Mouse (Mus musculus): ENCODE data around the gene Pqlc2. TPM values are rescaled to one million over a fixed set of nuclear protein-coding genes. Genes with fewer than 3 reads are reported as not detected.

Pqlc2 gene
- polyA plus RNA-seq, 1 experiment, result 10.1 TPM

DNA sequence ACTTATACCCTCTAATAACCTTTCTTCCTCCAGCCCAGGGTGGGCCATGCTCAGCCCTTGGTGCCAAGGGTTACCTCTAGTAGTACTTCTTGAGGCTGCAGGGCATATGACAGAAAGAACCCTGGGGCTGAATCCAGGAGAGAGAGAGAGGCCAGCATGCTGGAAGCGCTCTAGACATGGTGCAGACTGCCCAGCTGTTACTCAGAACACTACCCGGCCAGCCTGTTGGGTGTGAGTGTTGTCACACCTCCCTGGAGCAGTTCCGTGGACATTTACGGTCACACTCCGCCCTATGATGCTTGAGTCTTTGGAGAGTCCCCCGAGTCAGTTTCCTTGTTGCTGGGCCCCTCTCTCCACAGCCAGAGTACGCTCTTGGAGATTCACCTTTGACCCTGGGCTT, 62.5 kb downstream of the Pqlc2 start:
- Histone ChIP-seq H3K9ac (ENCODE audit: low read depth, poor library complexity, severe bottlenecking) (no peak overlapping the region), H3K27ac (ENCODE audit: insufficient read depth, low read length) (no peak overlapping the region)

DNA sequence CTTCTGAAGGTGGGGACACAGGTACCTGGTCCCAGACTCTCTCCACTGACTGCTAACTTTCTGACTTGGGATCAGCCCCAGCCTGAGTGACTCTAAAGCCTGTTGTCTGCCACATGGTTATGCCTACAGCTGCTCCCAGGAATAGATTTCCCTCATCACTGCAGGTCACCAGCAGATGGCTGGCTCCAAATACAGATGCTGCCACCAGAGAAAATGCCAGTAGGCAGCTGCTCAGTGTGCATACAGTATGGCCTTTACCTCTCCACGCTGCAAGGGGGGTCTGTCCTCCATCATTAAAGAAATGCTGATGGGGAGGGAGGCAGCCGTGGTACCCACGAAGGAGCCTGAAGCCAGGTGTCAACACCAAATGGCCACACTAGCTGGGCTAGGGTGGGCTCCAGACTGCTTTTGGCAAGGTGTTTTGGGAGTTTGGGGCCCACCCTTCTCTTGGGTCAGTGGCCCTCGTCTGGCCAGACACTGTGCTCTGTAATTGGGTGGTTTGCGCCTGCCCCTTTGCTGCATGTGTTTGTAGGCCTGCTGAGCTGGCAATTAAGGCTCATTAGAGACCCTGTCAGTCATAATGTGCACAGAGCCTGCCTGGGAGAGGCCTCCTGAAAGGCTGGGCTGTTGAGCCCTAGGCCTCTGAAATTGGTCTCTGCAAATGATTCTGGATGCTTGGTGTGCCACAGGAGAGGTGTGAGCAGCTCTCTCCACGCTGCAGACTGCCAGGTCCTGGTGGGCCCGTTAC, 64.2 kb downstream of the Pqlc2 start:
- Histone ChIP-seq H3K4me1 (ENCODE audit: control insufficient read depth, insufficient read depth, low read length) (peaks cover 16% of the 10 kb centered on the region), H3K36me3 (ENCODE audit: control insufficient read depth, insufficient read depth, low read length, poor library complexity, severe bottlenecking) (peaks cover 10% of the 10 kb centered on the region), H3K27ac (ENCODE audit: insufficient read depth, low read length) (no peak overlapping the region), H3K27me3 (ENCODE audit: control insufficient read depth, insufficient read depth, low read length, poor library complexity, severe bottlenecking) (no peaks in the 10 kb centered on the region), H3K4me3 (ENCODE audit: low read depth, low read length) (no peak overlapping the region), H3K9me3 (replicated peaks; ENCODE audit: control insufficient read depth, insufficient read depth, low read length, poor library complexity, severe bottlenecking) (no peaks in the 10 kb centered on the region), H3K9ac (ENCODE audit: low read depth, poor library complexity, severe bottlenecking) (no peak overlapping the region)
- TF ChIP-seq CTCF (IDR thresholded peaks at IDR 0.05; ENCODE audit: low read depth, low read length) (no peak), EP300 (IDR thresholded peaks at IDR 0.05; ENCODE audit: insufficient read depth, low read depth, low read length) (no peak), POLR2A (IDR thresholded peaks at IDR 0.05; ENCODE audit: insufficient read depth, low read length) (no peak)

More for the DNA sequence above, 62.5 kb downstream of the Pqlc2 start:
- Histone ChIP-seq H3K4me1 (ENCODE audit: control insufficient read depth, insufficient read depth, low read length) (peaks cover 16% of the 10 kb centered on the region), H3K27me3 (ENCODE audit: control insufficient read depth, insufficient read depth, low read length, poor library complexity, severe bottlenecking) (no peaks in the 10 kb centered on the region), H3K9me3 (replicated peaks; ENCODE audit: control insufficient read depth, insufficient read depth, low read length, poor library complexity, severe bottlenecking) (no peaks in the 10 kb centered on the region), H3K36me3 (ENCODE audit: control insufficient read depth, insufficient read depth, low read length, poor library complexity, severe bottlenecking) (peaks cover 5% of the 10 kb centered on the region), H3K4me3 (ENCODE audit: low read depth, low read length) (no peak overlapping the region)
- TF ChIP-seq CTCF (IDR thresholded peaks at IDR 0.05; ENCODE audit: low read depth, low read length) (no peak), EP300 (IDR thresholded peaks at IDR 0.05; ENCODE audit: insufficient read depth, low read depth, low read length) (no peak), POLR2A (IDR thresholded peaks at IDR 0.05; ENCODE audit: insufficient read depth, low read length) (no peak)

GRCm38 (mm10) chr4:139245534-139245933, 65.0 kb downstream of the Pqlc2 start:
- Histone ChIP-seq H3K4me3 (ENCODE audit: low read depth, low read length) (no peak overlapping the region), H3K4me1 (ENCODE audit: control insufficient read depth, insufficient read depth, low read length) (peaks cover 11% of the 10 kb centered on the region), H3K9ac (ENCODE audit: low read depth, poor library complexity, severe bottlenecking) (no peak overlapping the region)

DNA sequence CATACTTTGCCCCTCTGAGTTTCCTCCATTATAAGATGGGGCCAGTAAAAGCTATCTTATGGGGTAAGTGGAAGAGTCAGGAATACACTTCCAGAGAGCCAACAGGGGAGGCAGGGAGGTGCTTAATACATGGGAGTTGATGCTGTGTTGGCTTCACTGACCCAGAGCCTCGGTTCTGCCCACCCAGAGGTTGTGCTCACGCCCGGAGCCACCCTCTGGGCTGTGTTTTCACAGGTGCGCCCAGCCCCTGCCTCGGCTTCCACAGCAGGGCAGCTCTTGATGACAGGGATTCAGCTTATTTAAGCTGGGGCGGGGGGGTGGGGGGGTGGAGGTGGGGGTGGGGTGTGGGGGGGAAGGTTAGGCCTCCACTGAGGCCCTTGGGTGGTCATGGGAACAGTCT, 65.7 kb downstream of the Pqlc2 start:
- no peaks in the 10 kb centered on the region for H3K27me3 ChIP-seq (ENCODE audit: control insufficient read depth, insufficient read depth, low read length, poor library complexity, severe bottlenecking)
- no peaks in the 10 kb centered on the region for H3K9me3 ChIP-seq (replicated peaks; ENCODE audit: control insufficient read depth, insufficient read depth, low read length, poor library complexity, severe bottlenecking)
- TF ChIP-seq EP300 (IDR thresholded peaks at IDR 0.05; ENCODE audit: insufficient read depth, low read depth, low read length) (no peak), POLR2A (IDR thresholded peaks at IDR 0.05; ENCODE audit: insufficient read depth, low read length) (no peak), CTCF (IDR thresholded peaks at IDR 0.05; ENCODE audit: low read depth, low read length) (no peak)
- H3K9ac ChIP-seq (ENCODE audit: low read depth, poor library complexity, severe bottlenecking), result no peak overlapping the region
- no peak overlapping the region for H3K4me3 ChIP-seq (ENCODE audit: low read depth, low read length)
- H3K27ac ChIP-seq (ENCODE audit: insufficient read depth, low read length), result no peak overlapping the region
- H3K36me3 ChIP-seq (ENCODE audit: control insufficient read depth, insufficient read depth, low read length, poor library complexity, severe bottlenecking), result peaks cover 16% of the 10 kb centered on the region
- H3K4me1 ChIP-seq (ENCODE audit: control insufficient read depth, insufficient read depth, low read length), result peaks cover 11% of the 10 kb centered on the region

More at GRCm38 (mm10) chr4:139245534-139245933, 65.0 kb downstream of the Pqlc2 start:
- Histone ChIP-seq H3K36me3 (ENCODE audit: control insufficient read depth, insufficient read depth, low read length, poor library complexity, severe bottlenecking) (peaks cover 12% of the 10 kb centered on the region), H3K27me3 (ENCODE audit: control insufficient read depth, insufficient read depth, low read length, poor library complexity, severe bottlenecking) (no peaks in the 10 kb centered on the region), H3K9me3 (replicated peaks; ENCODE audit: control insufficient read depth, insufficient read depth, low read length, poor library complexity, severe bottlenecking) (no peaks in the 10 kb centered on the region), H3K27ac (ENCODE audit: insufficient read depth, low read length) (no peak overlapping the region)
- TF ChIP-seq CTCF (IDR thresholded peaks at IDR 0.05; ENCODE audit: low read depth, low read length) (no peak), POLR2A (IDR thresholded peaks at IDR 0.05; ENCODE audit: insufficient read depth, low read length) (no peak), EP300 (IDR thresholded peaks at IDR 0.05; ENCODE audit: insufficient read depth, low read depth, low read length) (no peak)

DNA sequence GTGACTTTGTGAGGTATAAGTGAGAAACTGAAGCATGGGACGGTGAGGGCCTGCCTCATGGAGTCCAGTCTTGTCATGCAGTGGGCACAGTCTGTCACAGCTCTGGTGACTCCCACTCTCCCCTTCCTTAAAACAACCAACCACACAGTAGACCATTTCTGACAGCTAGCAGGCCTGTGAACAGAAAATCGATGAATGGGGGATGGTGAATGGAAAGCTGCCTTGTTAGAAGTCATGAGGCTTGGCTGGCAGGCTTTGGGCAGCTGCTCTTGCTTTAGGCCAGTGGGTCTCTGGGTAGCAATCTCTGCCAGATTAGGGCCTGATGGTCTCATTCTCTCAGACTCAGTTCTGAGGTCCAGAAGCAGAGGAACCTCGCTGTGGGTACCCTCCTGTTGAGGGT, 66.3 kb downstream of the Pqlc2 start:
- Histone ChIP-seq H3K4me3 (ENCODE audit: low read depth, low read length) (no peak overlapping the region), H3K4me1 (ENCODE audit: control insufficient read depth, insufficient read depth, low read length) (peaks cover 11% of the 10 kb centered on the region), H3K27me3 (ENCODE audit: control insufficient read depth, insufficient read depth, low read length, poor library complexity, severe bottlenecking) (no peaks in the 10 kb centered on the region), H3K27ac (ENCODE audit: insufficient read depth, low read length) (no peak overlapping the region), H3K9ac (ENCODE audit: low read depth, poor library complexity, severe bottlenecking) (no peak overlapping the region), H3K36me3 (ENCODE audit: control insufficient read depth, insufficient read depth, low read length, poor library complexity, severe bottlenecking) (peaks cover 22% of the 10 kb centered on the region), H3K9me3 (replicated peaks; ENCODE audit: control insufficient read depth, insufficient read depth, low read length, poor library complexity, severe bottlenecking) (no peaks in the 10 kb centered on the region)
- TF ChIP-seq CTCF (IDR thresholded peaks at IDR 0.05; ENCODE audit: low read depth, low read length), result no peak
- TF ChIP-seq POLR2A (IDR thresholded peaks at IDR 0.05; ENCODE audit: insufficient read depth, low read length), result no peak
- no peak for TF ChIP-seq EP300 (IDR thresholded peaks at IDR 0.05; ENCODE audit: insufficient read depth, low read depth, low read length)

Other genes starting within 250 kb of the Pqlc2 start
- not detected in 2 replicates for gene Htr6, start 235.1 kb downstream of the Pqlc2 start, polyA plus RNA-seq (2011; ENCODE audit: insufficient read depth, insufficient read length, low read depth, missing spikeins)
- gene Nbl1, start 217.7 kb downstream of the Pqlc2 start, polyA plus RNA-seq (2011; ENCODE audit: insufficient read depth, insufficient read length, low read depth, missing spikeins), result 4.3 and 5.1 TPM in 2 replicates
- 137 and 154 TPM in 2 replicates for gene Minos1, start 179.6 kb downstream of the Pqlc2 start, polyA plus RNA-seq (2011; ENCODE audit: insufficient read depth, insufficient read length, low read depth, missing spikeins)
- gene Capzb, start 117.8 kb downstream of the Pqlc2 start, polyA plus RNA-seq (2011; ENCODE audit: insufficient read depth, insufficient read length, low read depth, missing spikeins), result 293 and 299 TPM in 2 replicates
- gene Akr7a5, start within 50 bp of the Pqlc2 start, polyA plus RNA-seq (2011; ENCODE audit: insufficient read depth, insufficient read length, low read depth, missing spikeins), result 32.4 and 33.5 TPM in 2 replicates
- 112 and 122 TPM in 2 replicates for gene Mrto4, start 41.9 kb upstream of the Pqlc2 start, polyA plus RNA-seq (2011; ENCODE audit: insufficient read depth, insufficient read length, low read depth, missing spikeins)
- 37.3 and 43.1 TPM in 2 replicates for gene Emc1, start 41.9 kb upstream of the Pqlc2 start, polyA plus RNA-seq (2011; ENCODE audit: insufficient read depth, insufficient read length, low read depth, missing spikeins)
- 141 and 159 TPM in 2 replicates for gene Ubr4, start 41.9 kb upstream of the Pqlc2 start, polyA plus RNA-seq (2011; ENCODE audit: insufficient read depth, insufficient read length, low read depth, missing spikeins)
- gene Iffo2, start 219.8 kb upstream of the Pqlc2 start, polyA plus RNA-seq (2011; ENCODE audit: insufficient read depth, insufficient read length, low read depth, missing spikeins), result 20.5 and 20.7 TPM in 2 replicates